Mouse (Mus musculus): Measurements from ENCODE around the gene Tanc1. TPM values are rescaled to one million over a fixed set of nuclear protein-coding genes. Genes with fewer than 3 reads are reported as not detected.

Tanc1 gene
- polyA plus RNA-seq, 1 experiment from 2014 or later: 8.5 TPM

DNA sequence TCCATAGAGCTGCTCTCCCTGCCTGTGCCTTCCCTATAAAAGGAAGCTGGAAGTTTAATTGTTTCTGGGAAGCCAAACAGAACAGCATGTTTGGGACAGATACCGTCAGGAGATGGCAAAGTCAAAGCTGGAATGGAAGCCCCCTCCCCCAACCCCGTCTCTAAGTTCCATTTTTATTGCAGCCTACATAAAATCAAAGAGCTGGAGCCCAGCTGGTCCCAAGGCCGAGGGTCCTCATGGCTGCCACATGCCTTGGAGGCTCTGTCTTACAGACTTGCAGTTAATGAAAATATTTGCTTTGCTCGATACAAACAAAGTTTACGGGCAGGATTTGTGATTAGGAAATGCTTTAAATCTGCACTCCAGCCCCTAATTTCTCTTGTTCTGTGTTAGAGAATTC lies 109.9 kb downstream of the Tanc1 start:
- peaks cover 11% of the 10 kb centered on the region; the same call in 1 of the 2 replicates for H3K4me1 ChIP-seq (replicated peaks; ENCODE audit: control insufficient read depth, insufficient read depth, low read length)
- H3K9me3 ChIP-seq (ENCODE audit: control insufficient read depth): no peaks in the 10 kb centered on the region
- H3K4me2 ChIP-seq (replicated peaks; ENCODE audit: low read depth): no peak overlapping the region
- 36% methylated on average over 5 of the region's 5 CpGs for WGBS
- H3K9ac ChIP-seq (ENCODE audit: low read depth, low read length): no peak overlapping the region
- no peaks in the 10 kb centered on the region for H3K27me3 ChIP-seq (replicated peaks; ENCODE audit: control insufficient read depth, insufficient read depth, low read length)
- no peak overlapping the region for H3K27ac ChIP-seq (ENCODE audit: low read depth, low read length)
- H3K36me3 ChIP-seq (ENCODE audit: control insufficient read depth, insufficient read depth): no peaks in the 10 kb centered on the region; the same call in 1 of the 2 replicates
- H3K4me3 ChIP-seq (ENCODE audit: low read depth, low read length): no peak overlapping the region
- ATAC-seq: no peak
- no peak for TF ChIP-seq CTCF (IDR thresholded peaks at IDR 0.05; ENCODE audit: low read depth)

- no peak overlapping the region for H3K9ac ChIP-seq (ENCODE audit: low read depth, low read length)
- H3K4me1 ChIP-seq (replicated peaks; ENCODE audit: control insufficient read depth, insufficient read depth, low read length): peaks cover 11% of the 10 kb centered on the region; the same call in 1 of the 2 replicates
- no peak overlapping the region for H3K4me2 ChIP-seq (replicated peaks; ENCODE audit: low read depth)
- no peak overlapping the region for H3K4me3 ChIP-seq (ENCODE audit: low read depth, low read length)
- no peaks in the 10 kb centered on the region for H3K9me3 ChIP-seq (ENCODE audit: control insufficient read depth)
- ATAC-seq: no peak
- no peaks in the 10 kb centered on the region for H3K27me3 ChIP-seq (replicated peaks; ENCODE audit: control insufficient read depth, insufficient read depth, low read length)
- H3K27ac ChIP-seq (ENCODE audit: low read depth, low read length): no peak overlapping the region
- 88% methylated on average over 5 of the region's 5 CpGs for WGBS
- TF ChIP-seq CTCF (IDR thresholded peaks at IDR 0.05; ENCODE audit: low read depth): no peak
- H3K36me3 ChIP-seq (ENCODE audit: control insufficient read depth, insufficient read depth): peaks cover under 1% of the 10 kb centered on the region; the same call in 1 of the 2 replicates
Measured at GRCm38 (mm10) chr2:59723311-59723710, 111.5 kb downstream of the Tanc1 start.

- H3K27ac ChIP-seq (ENCODE audit: low read depth, low read length): no peak overlapping the region
- TF ChIP-seq CTCF (IDR thresholded peaks at IDR 0.05; ENCODE audit: low read depth): no peak
- no peak for ATAC-seq
Measured at GRCm38 (mm10) chr2:59725518-59726185, 113.8 kb downstream of the Tanc1 start.

DNA sequence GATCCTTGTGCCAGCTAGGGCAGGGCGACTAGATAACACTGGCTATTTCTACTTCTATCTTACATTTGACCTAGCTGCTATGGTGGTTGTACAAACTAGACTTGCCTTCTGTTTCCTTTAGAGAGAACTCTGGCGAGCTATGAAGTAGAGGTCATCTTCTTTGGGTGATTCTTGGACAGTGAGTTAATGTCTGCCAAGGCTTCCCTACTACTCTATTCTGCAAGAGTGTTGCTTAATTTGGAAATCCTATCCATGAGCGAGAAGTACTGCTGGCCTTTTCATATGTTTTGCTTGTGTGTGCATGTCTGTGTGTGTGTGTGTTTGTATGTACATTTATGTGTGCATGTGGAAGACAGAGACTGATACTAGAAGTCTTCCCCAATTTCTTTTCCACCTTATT lies 120.0 kb downstream of the Tanc1 start:
- ATAC-seq: no peak
- Histone ChIP-seq H3K27ac (ENCODE audit: low read depth, low read length) (no peak overlapping the region), H3K9me3 (ENCODE audit: control insufficient read depth) (no peaks in the 10 kb centered on the region), H3K4me3 (ENCODE audit: low read depth, low read length) (no peak overlapping the region), H3K36me3 (ENCODE audit: control insufficient read depth, insufficient read depth) (0 out of 2 replicates have a peak, but pooled peaks cover 14% of the 10 kb centered on the region), H3K27me3 (replicated peaks; ENCODE audit: control insufficient read depth, insufficient read depth, low read length) (no peaks in the 10 kb centered on the region), H3K4me2 (replicated peaks; ENCODE audit: low read depth) (no peak overlapping the region), H3K9ac (ENCODE audit: low read depth, low read length) (no peak overlapping the region), H3K4me1 (replicated peaks; ENCODE audit: control insufficient read depth, insufficient read depth, low read length) (no peaks in the 10 kb centered on the region)
- no peak for TF ChIP-seq CTCF (IDR thresholded peaks at IDR 0.05; ENCODE audit: low read depth)
- WGBS: 86% methylated on average over 3 of the region's 3 CpGs

More at GRCm38 (mm10) chr2:59725518-59726185, 113.8 kb downstream of the Tanc1 start:
- H3K4me1 ChIP-seq (replicated peaks; ENCODE audit: control insufficient read depth, insufficient read depth, low read length): peaks cover 11% of the 10 kb centered on the region; the same call in 1 of the 2 replicates
- H3K36me3 ChIP-seq (ENCODE audit: control insufficient read depth, insufficient read depth): peaks cover 9% of the 10 kb centered on the region; the same call in 1 of the 2 replicates
- WGBS: 74% methylated on average over 14 of the region's 14 CpGs
- H3K9me3 ChIP-seq (ENCODE audit: control insufficient read depth): no peaks in the 10 kb centered on the region
- H3K27me3 ChIP-seq (replicated peaks; ENCODE audit: control insufficient read depth, insufficient read depth, low read length): no peaks in the 10 kb centered on the region
- no peak overlapping the region for H3K4me2 ChIP-seq (replicated peaks; ENCODE audit: low read depth)
- H3K4me3 ChIP-seq (ENCODE audit: low read depth, low read length): no peak overlapping the region
- no peak overlapping the region for H3K9ac ChIP-seq (ENCODE audit: low read depth, low read length)

- TF ChIP-seq CTCF (IDR thresholded peaks at IDR 0.05; ENCODE audit: low read depth): no peak
- H3K4me2 ChIP-seq (replicated peaks; ENCODE audit: low read depth): no peak overlapping the region
- H3K27me3 ChIP-seq (replicated peaks; ENCODE audit: control insufficient read depth, insufficient read depth, low read length): no peaks in the 10 kb centered on the region
- WGBS: 73% methylated on average over 5 of the region's 5 CpGs
- H3K9ac ChIP-seq (ENCODE audit: low read depth, low read length): no peak overlapping the region
- no peak overlapping the region for H3K27ac ChIP-seq (ENCODE audit: low read depth, low read length)
- no peak overlapping the region for H3K4me3 ChIP-seq (ENCODE audit: low read depth, low read length)
- ATAC-seq: no peak
- no peaks in the 10 kb centered on the region for H3K4me1 ChIP-seq (replicated peaks; ENCODE audit: control insufficient read depth, insufficient read depth, low read length)
- 0 out of 2 replicates have a peak, but pooled peaks cover 12% of the 10 kb centered on the region for H3K36me3 ChIP-seq (ENCODE audit: control insufficient read depth, insufficient read depth)
- no peaks in the 10 kb centered on the region for H3K9me3 ChIP-seq (ENCODE audit: control insufficient read depth)
Measured at GRCm38 (mm10) chr2:59733410-59733809, 121.6 kb downstream of the Tanc1 start.

GRCm38 (mm10) chr2:59736401-59736898 lies 124.6 kb downstream of the Tanc1 start:
- no peak for ATAC-seq
- no peaks in the 10 kb centered on the region for H3K9me3 ChIP-seq (ENCODE audit: control insufficient read depth)
- H3K27ac ChIP-seq (ENCODE audit: low read depth, low read length): no peak overlapping the region
- WGBS: 75% methylated on average over 10 of the region's 10 CpGs
- H3K4me1 ChIP-seq (replicated peaks; ENCODE audit: control insufficient read depth, insufficient read depth, low read length): no peaks in the 10 kb centered on the region
- no peak overlapping the region for H3K4me3 ChIP-seq (ENCODE audit: low read depth, low read length)
- H3K4me2 ChIP-seq (replicated peaks; ENCODE audit: low read depth): no peak overlapping the region
- H3K27me3 ChIP-seq (replicated peaks; ENCODE audit: control insufficient read depth, insufficient read depth, low read length): no peaks in the 10 kb centered on the region
- 0 out of 2 replicates have a peak, but pooled peaks cover 5% of the 10 kb centered on the region for H3K36me3 ChIP-seq (ENCODE audit: control insufficient read depth, insufficient read depth)
- no peak for TF ChIP-seq CTCF (IDR thresholded peaks at IDR 0.05; ENCODE audit: low read depth)
- H3K9ac ChIP-seq (ENCODE audit: low read depth, low read length): no peak overlapping the region

All from intestine, postnatal 0 days (tissue).